Mouse (Mus musculus) ES-Bruce4 (cell line): ENCODE data around the gene Herc2.

ENCODE experiments used
- CTCF ChIP-seq: IDR thresholded peaks from one replicate; pipeline ENCODE4 v1.8.1; 2011; ENCODE audit warnings: low read depth, low read length
- EP300 ChIP-seq: IDR thresholded peaks from 2 replicates; pipeline ENCODE4 v1.6.1; 2011; ENCODE audit warnings: low read depth, low read length; ENCODE audit not compliant: insufficient read depth
- POLR2A ChIP-seq: IDR thresholded peaks from one replicate; pipeline ENCODE4 v1.8.1; 2011; ENCODE audit warnings: low read length; ENCODE audit not compliant: insufficient read depth

- TF ChIP-seq POLR2A (no peak), CTCF (no peak), EP300 (no peak)
Observed at GRCm38 (mm10) chr7:56064876-56065275, 14.9 kb downstream of the Herc2 start.
